Mouse (Mus musculus) bone marrow, adult 2 months (tissue): ENCODE data around the gene Hyal1.

Experiments
- CTCF ChIP-seq: fragments of 200-500 bp; IDR thresholded peaks from 2 replicates; pipeline ENCODE4 v1.5.1; 2011; ENCODE audit warnings: low read length, control low read depth; ENCODE audit not compliant: control insufficient read depth, insufficient read depth
- POLR2A ChIP-seq: fragments of 200-500 bp; IDR thresholded peaks from 2 replicates; pipeline ENCODE4 v1.6.1; 2011; ENCODE audit warnings: low read depth, mild to moderate bottlenecking, control low read depth, low read length, borderline replicate concordance; ENCODE audit not compliant: control insufficient read depth

DNA sequence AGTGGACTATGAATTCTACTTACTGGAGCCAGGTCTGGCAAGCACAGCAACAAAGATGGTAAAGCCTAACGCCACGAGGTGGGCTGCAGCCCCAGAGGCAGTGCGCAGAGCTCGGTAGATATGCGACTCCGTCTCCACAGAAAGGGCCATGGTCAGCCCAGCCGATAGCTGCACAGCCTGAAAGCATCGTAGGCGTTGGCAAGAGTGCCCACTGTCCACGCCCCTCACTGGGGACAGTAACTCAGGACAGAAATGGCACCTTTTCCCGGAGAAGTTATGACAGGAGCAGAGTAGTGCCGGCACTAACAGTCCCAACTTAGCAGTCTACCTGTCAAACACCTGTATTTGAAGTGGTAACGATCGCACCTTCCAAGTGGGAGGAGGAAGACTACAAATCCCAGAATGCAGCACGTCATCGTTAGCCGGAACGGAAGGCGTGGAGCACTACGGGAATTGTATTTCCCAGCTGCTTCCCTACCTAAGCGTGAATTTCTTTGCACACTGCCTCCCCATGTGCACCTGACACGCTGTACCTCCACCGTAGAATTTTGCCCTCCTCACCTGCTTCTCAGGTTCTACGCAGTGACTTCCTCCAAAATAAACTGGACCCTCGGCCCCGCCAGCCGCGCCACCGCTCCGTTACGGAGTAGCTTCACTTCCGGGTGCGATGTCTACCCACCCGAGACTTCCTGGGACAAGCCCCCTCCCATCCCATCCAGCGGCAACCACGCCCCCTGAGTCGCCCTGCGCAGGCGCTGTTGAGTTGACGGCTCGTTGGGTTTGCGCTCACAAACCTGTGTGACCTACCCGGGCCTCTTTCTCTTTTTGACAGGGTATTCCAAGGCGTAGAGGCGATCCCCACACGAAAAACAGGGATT, 35.0 kb upstream of the Hyal1 start, which contains the start of the genes Cyb561d2 and Nprl2:
- TF ChIP-seq CTCF (peak; percentile 17; the same call in 1 of the 2 replicates), POLR2A (peak; percentile 58; the same call in 1 of the 2 replicates)
